Mouse (Mus musculus) limb, embryonic 14.5 days (tissue): ENCODE results near the gene Nfam1. TPM values are rescaled to one million over a fixed set of nuclear protein-coding genes. Genes with fewer than 3 reads are reported as not detected.

Experiments used
- ATAC-seq: fragments of 200-750 bp; cut with Nextera tagmentation; 2 replicates; pipeline ENCODE4 v1.8.0; 2017; ENCODE audit warnings: low read depth, moderate number of reproducible peaks, moderate TSS enrichment; ENCODE audit not compliant: low FRiP score
- DNase-seq: peaks from one replicate; pipeline ENCODE4 v3.0.0-alpha.2; 2015; ENCODE audit warnings: low spot score
- H3K27ac ChIP-seq: fragments of 300-500 bp; sonication (generic); replicated peaks from 2 replicates; pipeline ENCODE4 v1.5.1; 2014; ENCODE audit warnings: low read depth, mild to moderate bottlenecking, low read length, moderate library complexity, mixed read lengths
- H3K27me3 ChIP-seq: fragments of 300-500 bp; sonication (generic); 2 replicates; pipeline ENCODE4 v1.6.1; 2014; ENCODE audit warnings: low read length, mixed read lengths; ENCODE audit not compliant: control insufficient read depth, insufficient read depth
- H3K36me3 ChIP-seq: fragments of 300-500 bp; sonication (generic); 2 replicates; pipeline ENCODE4 v1.6.1; 2014; ENCODE audit warnings: mild to moderate bottlenecking, low read length, moderate library complexity, mixed read lengths; ENCODE audit not compliant: control insufficient read depth, insufficient read depth
- H3K4me1 ChIP-seq: fragments of 300-500 bp; sonication (generic); 2 replicates; pipeline ENCODE4 v1.6.1; 2014; ENCODE audit warnings: antibody characterized with exemption, low read length, mixed read lengths; ENCODE audit not compliant: control insufficient read depth, insufficient read depth
- H3K4me2 ChIP-seq: fragments of 300-500 bp; sonication (generic); replicated peaks from 2 replicates; pipeline ENCODE4 v1.6.1; 2014; ENCODE audit warnings: low read depth, mild to moderate bottlenecking, low read length, moderate library complexity; ENCODE audit not compliant: severe bottlenecking
- H3K4me3 ChIP-seq: fragments of 300-500 bp; sonication (generic); replicated peaks from 2 replicates; pipeline ENCODE4 v1.5.1; 2014; ENCODE audit warnings: low read length
- H3K9ac ChIP-seq: fragments of 300-500 bp; sonication (generic); 2 replicates; pipeline ENCODE4 v1.6.1; 2014; ENCODE audit warnings: mild to moderate bottlenecking, low read depth, low read length, moderate library complexity; ENCODE audit not compliant: severe bottlenecking
- H3K9me3 ChIP-seq: fragments of 300-500 bp; sonication (generic); 2 replicates; pipeline ENCODE4 v1.6.1; 2016; ENCODE audit warnings: low read length; ENCODE audit not compliant: control insufficient read depth
- POLR2A ChIP-seq: fragments of 200-500 bp; IDR thresholded peaks from 2 replicates; pipeline ENCODE4 v1.8.0; 2012; ENCODE audit warnings: inconsistent platforms, mild to moderate bottlenecking, moderate library complexity, borderline replicate concordance; ENCODE audit not compliant: insufficient read depth, insufficient read length; ENCODE audit errors: extremely low read depth
- whole genome bisulfite sequencing: fragments of 180-500 bp; shearing (Covaris S2); extraction: QIAGEN DNeasy Blood & Tissue Kit; methylation state at CpG from one replicate; pipeline ENCODE4 v1.1.7; 2014; 5-methylcytosine and 5-hydroxymethylcytosine counted together
- polyA plus RNA-seq, 2 experiments: library from polyadenylated mRNA; depleted of rRNA in 1 of 2; stranded (reverse) in 1 of 2; unstranded in 1 of 2; fragments of >200 nt; fragmentation: Nextera tagmentation in 1 of 2; extraction: Ambion mirVana in 1 of 2; gene quantifications; 2 replicates each; pipeline versions ENCODE4 v1.2.1 to v1.2.3; 2012 to 2014

The Nfam1 gene
- polyA plus RNA-seq, 2 experiments: 3.5 to 4.0 TPM

GRCm38 (mm10) chr15:83002665-83003548 lies 30.2 kb downstream of the Nfam1 start:
- WGBS: 46% methylated on average over 12 of the region's 12 CpGs
- H3K4me3 ChIP-seq: no peak overlapping the region
- DNase-seq (no peak), ATAC-seq (no peak)
- no peaks in the 10 kb centered on the region for H3K36me3 ChIP-seq
- peaks cover 18% of the 10 kb centered on the region for H3K4me1 ChIP-seq
- H3K27me3 ChIP-seq: no peaks in the 10 kb centered on the region
- H3K9me3 ChIP-seq: no peaks in the 10 kb centered on the region
- no peak overlapping the region for H3K4me2 ChIP-seq
- TF ChIP-seq POLR2A: no peak
- H3K27ac ChIP-seq: no peak overlapping the region
- H3K9ac ChIP-seq: no peak overlapping the region

DNA sequence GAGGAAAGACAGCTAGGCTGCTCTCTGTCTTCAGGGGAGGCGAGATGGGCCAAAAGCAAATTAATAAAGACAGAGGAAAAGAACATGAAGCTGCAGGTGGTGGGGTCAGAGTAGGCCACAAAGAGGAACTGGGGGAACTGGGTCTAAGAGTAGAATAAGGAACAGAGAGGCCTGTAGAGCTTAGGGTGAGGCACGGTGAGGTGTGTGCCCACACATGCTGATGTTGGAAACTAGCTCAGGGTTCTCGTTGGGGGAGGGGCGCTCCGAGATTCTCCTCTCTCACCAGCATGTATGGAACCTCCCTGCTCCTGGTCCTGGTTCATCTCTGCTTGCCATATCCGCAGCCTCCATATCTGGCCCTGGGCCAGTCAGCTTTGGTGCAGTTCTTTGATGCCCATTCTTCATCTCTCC lies 34.3 kb downstream of the Nfam1 start:
- H3K4me1 ChIP-seq: peaks cover 32% of the 10 kb centered on the region
- H3K9me3 ChIP-seq: no peaks in the 10 kb centered on the region
- H3K36me3 ChIP-seq: no peaks in the 10 kb centered on the region
- no peak overlapping the region for H3K4me3 ChIP-seq
- no peak for TF ChIP-seq POLR2A
- WGBS: 67% methylated on average over 6 of the region's 6 CpGs
- ATAC-seq: no peak
- H3K27me3 ChIP-seq: no peaks in the 10 kb centered on the region
- no peak overlapping the region for H3K9ac ChIP-seq
- no peak overlapping the region for H3K4me2 ChIP-seq
- no peak overlapping the region for H3K27ac ChIP-seq
- DNase-seq: no peak

DNA sequence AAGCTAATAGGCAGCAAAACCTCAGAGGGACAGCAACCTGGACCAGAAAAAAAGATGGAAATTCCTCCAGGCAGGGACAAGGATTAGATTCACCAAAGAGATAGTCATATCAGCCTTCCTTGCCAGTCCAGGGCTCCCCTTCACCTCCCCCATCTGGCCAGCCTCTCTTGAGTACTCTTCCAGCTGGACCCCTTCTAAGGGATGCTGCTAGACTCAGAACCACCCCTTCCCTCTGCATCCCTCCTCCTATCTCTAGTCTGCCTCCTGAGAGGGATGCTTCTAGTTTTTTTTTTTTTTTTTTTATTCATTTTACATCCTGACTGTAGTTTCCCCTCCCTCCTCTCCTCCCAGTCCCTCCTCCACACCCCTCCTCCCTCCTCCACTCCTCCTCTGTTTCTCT lies 36.7 kb downstream of the Nfam1 start:
- H3K4me3 ChIP-seq: no peak overlapping the region
- no peak overlapping the region for H3K27ac ChIP-seq
- H3K36me3 ChIP-seq: no peaks in the 10 kb centered on the region
- DNase-seq (no peak), ATAC-seq (no peak)
- TF ChIP-seq POLR2A: no peak
- H3K9me3 ChIP-seq: no peaks in the 10 kb centered on the region
- H3K4me1 ChIP-seq: peaks cover 33% of the 10 kb centered on the region
- no peak overlapping the region for H3K9ac ChIP-seq
- H3K4me2 ChIP-seq: no peak overlapping the region
- H3K27me3 ChIP-seq: no peaks in the 10 kb centered on the region

- peaks cover 3% of the 10 kb centered on the region for H3K27me3 ChIP-seq
- H3K36me3 ChIP-seq: no peaks in the 10 kb centered on the region
- ATAC-seq (no peak), DNase-seq (no peak)
- 52% methylated on average over 7 of the region's 7 CpGs for WGBS
- no peak overlapping the region for H3K4me3 ChIP-seq
- H3K4me1 ChIP-seq: peaks cover 33% of the 10 kb centered on the region
- H3K9ac ChIP-seq: no peak overlapping the region
- H3K27ac ChIP-seq: no peak overlapping the region
- TF ChIP-seq POLR2A: no peak
- no peak overlapping the region for H3K4me2 ChIP-seq
- H3K9me3 ChIP-seq: no peaks in the 10 kb centered on the region
Observed at GRCm38 (mm10) chr15:82995239-82995638, 37.9 kb downstream of the Nfam1 start.

GRCm38 (mm10) chr15:82992911-82993310 lies 40.2 kb downstream of the Nfam1 start:
- Histone ChIP-seq H3K4me3 (no peak overlapping the region), H3K4me1 (peaks cover 40% of the 10 kb centered on the region), H3K36me3 (no peaks in the 10 kb centered on the region), H3K4me2 (no peak overlapping the region), H3K9me3 (no peaks in the 10 kb centered on the region), H3K27ac (no peak overlapping the region), H3K9ac (no peak overlapping the region), H3K27me3 (peaks cover 5% of the 10 kb centered on the region)
- DNase-seq (no peak), ATAC-seq (no peak)
- TF ChIP-seq POLR2A: no peak
- WGBS: 53% methylated on average over 9 of the region's 9 CpGs
